Mouse (Mus musculus) lung, adult 2 months (tissue): Measurements from ENCODE around the gene Retreg3. TPM values are rescaled to one million over a fixed set of nuclear protein-coding genes. Genes with fewer than 3 reads are reported as not detected.

ENCODE experiments used
- DNase-seq: peaks from one replicate; pipeline ENCODE4 v3.0.0; 2022
- H3K4me1 ChIP-seq: fragments of 200-500 bp; 2 replicates; pipeline ENCODE4 v1.6.1; 2011; ENCODE audit warnings: low read length; ENCODE audit not compliant: control insufficient read depth, insufficient read depth
- H3K4me3 ChIP-seq: fragments of 200-500 bp; replicated peaks from 2 replicates; pipeline ENCODE3; 2011; ENCODE audit warnings: low read depth, mild to moderate bottlenecking, control low read depth, low read length; ENCODE audit errors: extremely low read depth
- CTCF ChIP-seq: fragments of 200-500 bp; IDR thresholded peaks from 2 replicates; pipeline ENCODE4 v1.5.1; 2011; ENCODE audit warnings: mild to moderate bottlenecking, low read length, control low read depth; ENCODE audit not compliant: insufficient read depth
- POLR2A ChIP-seq: fragments of 200-500 bp; IDR thresholded peaks from 2 replicates; pipeline ENCODE4 v1.6.1; 2011; ENCODE audit warnings: low read depth, mild to moderate bottlenecking, control low read depth, low read length, borderline replicate concordance; ENCODE audit errors: extremely low read depth
- WGBS: fragments of 180-500 bp; shearing (Covaris S2); methylation state at CpG from one replicate; pipeline ENCODE4 v1.1.7; 2018; 5-methylcytosine and 5-hydroxymethylcytosine counted together
- polyA plus RNA-seq: library from polyadenylated mRNA; depleted of rRNA; stranded (reverse); fragments of >200 nt; gene quantifications from 2 replicates; pipeline ENCODE4 v1.2.3, GENCODE M21; 2012; rRNA removed

Gene Retreg3
- polyA plus RNA-seq, 1 experiment = 58.8 TPM

GRCm38 (mm10) chr11:101055418-101055817 lies 64.3 kb downstream of the Retreg3 start:
- H3K4me3 ChIP-seq = no peak overlapping the region
- 53% methylated on average over 14 of the region's 14 CpGs for WGBS
- no peak for DNase-seq
- H3K4me1 ChIP-seq = peaks cover 28% of the 10 kb centered on the region
- TF ChIP-seq POLR2A (no peak), CTCF (no peak)

- 97% methylated on average over 1 of the region's 1 CpGs for WGBS
- TF ChIP-seq POLR2A = no peak
- peak; percentile 45 for TF ChIP-seq CTCF
- H3K4me1 ChIP-seq = peaks cover 21% of the 10 kb centered on the region
- DNase-seq = no peak
- H3K4me3 ChIP-seq = no peak overlapping the region
These were observed 65.7 kb downstream of the Retreg3 start for GRCm38 (mm10) chr11:101053974-101054373.

DNA sequence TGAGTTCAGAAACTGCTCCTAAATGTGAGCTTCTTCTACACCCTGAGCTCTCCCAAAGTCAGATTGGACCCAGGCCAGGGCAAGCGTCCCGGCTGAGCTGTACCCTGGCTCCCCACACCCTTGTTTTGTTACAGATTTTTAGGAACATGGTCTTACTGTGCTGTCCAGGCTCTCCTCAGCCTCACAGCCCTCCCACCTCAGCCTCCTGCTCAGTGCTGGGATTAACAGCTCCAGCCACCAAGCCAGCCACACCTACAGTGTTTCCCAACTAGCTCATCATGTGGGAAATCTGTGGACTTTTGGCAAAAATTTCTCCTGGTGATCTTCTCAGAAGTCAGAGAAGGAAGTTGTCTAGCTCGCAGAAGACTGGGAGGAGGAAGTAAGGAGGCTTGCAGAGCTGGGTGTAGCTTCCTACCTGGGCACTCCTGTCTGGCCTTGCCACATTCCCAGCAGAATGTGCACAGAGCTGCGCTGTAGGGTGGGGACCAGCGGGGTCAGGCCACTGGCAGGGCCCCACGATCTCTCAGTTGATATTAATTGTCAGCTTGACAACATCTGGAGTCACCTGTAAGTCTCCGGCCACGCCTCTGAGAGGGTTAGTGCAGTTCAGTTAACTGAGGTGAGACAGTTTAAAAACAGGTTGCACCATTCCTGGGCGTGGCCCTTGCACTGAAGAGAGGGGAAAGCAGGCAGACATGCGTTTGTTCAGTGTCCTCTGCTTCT lies 66.8 kb downstream of the Retreg3 start:
- TF ChIP-seq POLR2A = no peak
- no peak for TF ChIP-seq CTCF
- 49% methylated on average over 10 of the region's 10 CpGs for WGBS
- Histone ChIP-seq H3K4me3 (no peak overlapping the region), H3K4me1 (peaks cover 14% of the 10 kb centered on the region)
- no peak for DNase-seq

DNA sequence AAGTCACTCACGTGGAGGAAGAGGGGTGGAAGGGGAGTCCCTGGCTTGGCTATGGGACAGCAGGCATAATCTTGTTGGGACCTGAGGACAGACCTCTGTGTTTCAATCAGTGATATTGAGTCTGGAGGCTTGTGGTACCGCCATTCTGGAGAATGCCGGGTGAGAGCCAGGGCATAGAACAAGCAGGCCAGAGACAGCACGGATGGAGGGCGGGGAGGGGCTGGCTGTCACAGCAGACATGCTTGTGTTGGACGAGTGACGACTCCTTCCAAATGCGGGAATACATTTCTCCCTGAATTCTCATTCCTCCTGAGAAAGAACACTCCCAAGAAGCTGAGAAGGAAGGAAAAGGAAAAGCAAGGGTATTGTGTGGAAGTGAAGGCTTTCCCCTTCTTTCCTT lies 68.1 kb downstream of the Retreg3 start:
- peaks cover 6% of the 10 kb centered on the region; the same call in 1 of the 2 replicates for H3K4me1 ChIP-seq
- no peak for DNase-seq
- no peak for TF ChIP-seq CTCF
- no peak for TF ChIP-seq POLR2A
- WGBS = 83% methylated on average over 8 of the region's 8 CpGs
- H3K4me3 ChIP-seq = no peak overlapping the region

- WGBS = 86% methylated on average over 6 of the region's 6 CpGs
- H3K4me1 ChIP-seq = peaks cover 9% of the 10 kb centered on the region; the same call in 1 of the 2 replicates
- no peak overlapping the region for H3K4me3 ChIP-seq
These were observed 68.6 kb downstream of the Retreg3 start for GRCm38 (mm10) chr11:101051051-101051493.

GRCm38 (mm10) chr11:101050359-101050758 lies 69.3 kb downstream of the Retreg3 start:
- WGBS = 88% methylated on average over 9 of the region's 9 CpGs
- Histone ChIP-seq H3K4me3 (no peak overlapping the region), H3K4me1 (peaks cover 4% of the 10 kb centered on the region; the same call in 1 of the 2 replicates)
- DNase-seq = no peak
- no peak for TF ChIP-seq CTCF
- TF ChIP-seq POLR2A = no peak

More at GRCm38 (mm10) chr11:101051051-101051493, 68.6 kb downstream of the Retreg3 start:
- TF ChIP-seq POLR2A = no peak
- TF ChIP-seq CTCF = no peak
- no peak for DNase-seq

DNA sequence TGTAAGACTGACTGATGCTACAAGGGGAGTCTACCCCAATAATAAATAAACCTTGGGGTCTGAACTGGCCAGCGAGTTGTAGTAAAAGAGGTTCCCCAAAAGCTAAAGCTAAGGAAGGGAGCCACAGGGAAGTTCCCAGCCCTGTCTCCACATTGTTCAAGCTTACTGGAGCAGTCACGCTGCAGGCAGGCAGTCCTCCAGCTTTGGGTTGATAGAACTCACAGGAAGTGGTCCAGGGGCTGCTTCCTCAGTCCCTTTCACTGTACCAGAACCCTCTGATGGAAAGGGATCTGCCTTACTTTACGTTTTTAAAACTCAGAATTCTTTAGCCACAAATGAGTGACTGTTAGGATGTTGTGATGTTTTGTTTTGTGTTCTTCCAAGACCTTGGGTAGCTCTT lies 72.2 kb downstream of the Retreg3 start:
- H3K4me3 ChIP-seq = no peak overlapping the region
- 67% methylated on average over 3 of the region's 3 CpGs for WGBS
- peaks cover 4% of the 10 kb centered on the region; the same call in 1 of the 2 replicates for H3K4me1 ChIP-seq
- no peak for DNase-seq
- TF ChIP-seq CTCF (no peak), POLR2A (no peak)

DNA sequence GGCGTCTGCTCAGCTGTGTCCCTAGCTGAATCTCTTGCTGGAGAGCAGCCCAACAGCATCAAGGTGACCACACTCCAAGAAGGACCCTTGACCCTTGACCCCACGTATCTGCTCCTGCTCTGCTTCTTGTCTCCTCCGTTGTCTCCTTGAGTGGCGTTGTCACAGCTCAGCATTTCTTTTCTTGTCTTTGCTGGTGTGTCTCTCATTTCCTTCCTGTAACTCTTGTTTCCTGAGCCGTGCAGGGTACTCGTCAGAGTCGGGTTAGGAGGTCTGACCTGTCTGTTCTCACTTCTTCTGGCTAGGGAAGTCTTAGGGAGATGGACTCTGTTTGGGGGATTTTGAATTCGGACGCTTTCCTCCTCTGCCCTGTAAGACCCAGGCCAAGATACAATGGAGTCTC lies 73.3 kb downstream of the Retreg3 start:
- H3K4me1 ChIP-seq = peaks cover 4% of the 10 kb centered on the region; the same call in 1 of the 2 replicates
- no peak for DNase-seq
- 37% methylated on average over 9 of the region's 9 CpGs for WGBS
- no peak overlapping the region for H3K4me3 ChIP-seq
- TF ChIP-seq CTCF = no peak
- no peak for TF ChIP-seq POLR2A

Other genes starting within 250 kb of the Retreg3 start
- 115 and 147 TPM in 2 replicates for gene Stat3, start 180.4 kb downstream of the Retreg3 start, polyA plus RNA-seq
- 270 and 280 TPM in 2 replicates for gene Cavin1, start 149.0 kb downstream of the Retreg3 start, polyA plus RNA-seq
- gene Atp6v0a1, start 110.4 kb downstream of the Retreg3 start, polyA plus RNA-seq = 81.9 and 102 TPM in 2 replicates
- gene Naglu, start 49.9 kb downstream of the Retreg3 start, polyA plus RNA-seq = 32.2 and 33.5 TPM in 2 replicates
- gene Hsd17b1, start 41.5 kb downstream of the Retreg3 start, polyA plus RNA-seq = 0.17 and 0.29 TPM in 2 replicates
- gene Coasy, start 37.3 kb downstream of the Retreg3 start, polyA plus RNA-seq = 40.2 and 43.9 TPM in 2 replicates
- 25.5 and 47.0 TPM in 2 replicates for gene Mlx, start 32.6 kb downstream of the Retreg3 start, polyA plus RNA-seq
- 1.5 and 2.1 TPM in 2 replicates for gene Psmc3ip, start 24.5 kb downstream of the Retreg3 start, polyA plus RNA-seq
- 10.7 and 14.4 TPM in 2 replicates for gene Tubg1, start within 50 bp of the Retreg3 start, polyA plus RNA-seq
- 2.4 and 3.2 TPM in 2 replicates for gene Tubg2, start 36.0 kb upstream of the Retreg3 start, polyA plus RNA-seq
- gene Cntnap1, start 50.6 kb upstream of the Retreg3 start, polyA plus RNA-seq = 2.6 and 2.7 TPM in 2 replicates
- 41.2 and 47.4 TPM in 2 replicates for gene Plekhh3, start 51.5 kb upstream of the Retreg3 start, polyA plus RNA-seq
- 0.45 and 0.62 TPM in 2 replicates for gene Ccr10, start 55.5 kb upstream of the Retreg3 start, polyA plus RNA-seq
- gene Ezh1, start 106.6 kb upstream of the Retreg3 start, polyA plus RNA-seq = 38.9 and 50.1 TPM in 2 replicates
- gene Ramp2, start 126.1 kb upstream of the Retreg3 start, polyA plus RNA-seq = 710 and 828 TPM in 2 replicates
- 82.9 and 97.4 TPM in 2 replicates for gene Vps25, start 133.8 kb upstream of the Retreg3 start, polyA plus RNA-seq
- 6.5 and 10.4 TPM in 2 replicates for gene Wnk4, start 140.7 kb upstream of the Retreg3 start, polyA plus RNA-seq
- 0.22 and 0.59 TPM in 2 replicates for gene Cntd1, start 159.1 kb upstream of the Retreg3 start, polyA plus RNA-seq
- gene Coa3, start 159.2 kb upstream of the Retreg3 start, polyA plus RNA-seq = 194 and 283 TPM in 2 replicates
- gene Becn1, start 182.4 kb upstream of the Retreg3 start, polyA plus RNA-seq = 70.3 and 97.9 TPM in 2 replicates
- 30.6 and 40.4 TPM in 2 replicates for gene Psme3, start 196.3 kb upstream of the Retreg3 start, polyA plus RNA-seq
- 3.3 and 3.6 TPM in 2 replicates for gene Aoc2, start 205.2 kb upstream of the Retreg3 start, polyA plus RNA-seq
- 11.5 and 15.3 TPM in 2 replicates for gene Aoc3, start 210.7 kb upstream of the Retreg3 start, polyA plus RNA-seq
- 0.13 TPM in 1 of 2 replicates, not detected in the other for gene G6pc, start 247.7 kb upstream of the Retreg3 start, polyA plus RNA-seq